Mouse (Mus musculus) G1E (cell line): ENCODE measurements around the gene Tbc1d4.

Source experiments
- CTCF ChIP-seq: IDR thresholded peaks from 2 replicates; pipeline ENCODE4 v1.5.1; 2012; ENCODE audit warnings: low read depth, low read length, inconsistent platforms, mixed read lengths
- GATA1 ChIP-seq: IDR thresholded peaks from 2 replicates; pipeline ENCODE4 v1.6.1; 2012; ENCODE audit warnings: borderline replicate concordance, low read length, inconsistent platforms, mixed read lengths
- TAL1 ChIP-seq: conservative IDR thresholded peaks from 2 replicates; pipeline ENCODE4 v1.6.1; 2012; ENCODE audit warnings: low read depth, low read length, inconsistent platforms, mixed read lengths

DNA sequence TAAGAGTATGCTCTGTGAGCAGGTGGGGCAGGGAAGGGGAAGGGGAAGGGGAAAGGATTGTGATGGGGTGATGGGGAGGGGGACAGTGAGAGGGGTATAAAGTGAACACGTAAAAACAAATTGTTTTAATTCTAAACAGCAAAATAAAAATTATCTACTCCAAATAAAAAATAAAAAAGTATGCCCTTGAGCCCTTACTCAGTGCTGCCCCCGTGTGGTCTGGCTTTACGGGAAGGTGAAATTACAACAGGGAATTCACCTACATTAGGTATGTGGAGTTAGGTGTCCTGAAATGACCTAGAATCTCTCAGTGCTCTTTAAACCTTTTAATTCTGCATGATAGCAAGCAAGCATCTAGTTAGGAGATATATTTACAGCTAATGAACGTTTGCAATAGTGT, 126.7 kb downstream of the Tbc1d4 start:
- TF ChIP-seq GATA1 (no peak), CTCF (peak; percentile 27; the same call in 1 of the 2 replicates), TAL1 (no peak)
